Mouse (Mus musculus) heart, adult 11 months (tissue): ENCODE measurements around the gene Matk.

Experiments
- DNase-seq: peaks from one replicate; pipeline ENCODE4 v3.0.0; 2022

The Matk gene

GRCm38 (mm10) chr10:81304597-81305238 is 52.0 kb downstream of the Matk start:
- peak; percentile 96 for DNase-seq

GRCm38 (mm10) chr10:81305663-81306062 is 52.9 kb downstream of the Matk start:
- DNase-seq = no peak

- DNase-seq = peak; percentile 91
Observed at GRCm38 (mm10) chr10:81306173-81306668, 53.5 kb downstream of the Matk start.

GRCm38 (mm10) chr10:81306837-81307682 is 54.3 kb downstream of the Matk start:
- peak; percentile 92 for DNase-seq

GRCm38 (mm10) chr10:81309571-81309970 is 56.8 kb downstream of the Matk start:
- no peak for DNase-seq
